Mouse (Mus musculus): ENCODE measurements around the gene Mgmt.

GRCm38 (mm10) chr7:136880386-136880785 is 14.0 kb upstream of the Mgmt start:
- TF ChIP-seq CTCF (IDR thresholded peaks at IDR 0.05; ENCODE audit: low read depth) (no peak), EP300 (IDR thresholded peaks at IDR 0.05; ENCODE audit: low read depth) (no peak)
